Mouse (Mus musculus) neural tube, embryonic 13.5 days (tissue): ENCODE results near the gene Hoxd8. TPM values are rescaled to one million over a fixed set of nuclear protein-coding genes. Genes with fewer than 3 reads are reported as not detected.

Experiments used
- microRNA counts: library from miRNA; unstranded; fragments of <30 nt; microRNA quantifications from one replicate; lab custom pipeline; 2016
- microRNA-seq: library from miRNA; unstranded; fragments of <30 nt; microRNA quantifications from one replicate; pipeline ENCODE4, GENCODE M21; 2016
- polyA plus RNA-seq: library from polyadenylated mRNA; unstranded; fragments of >200 nt; fragmentation: Nextera tagmentation; extraction: Ambion mirVana; gene quantifications from 2 replicates; pipeline ENCODE4 v1.2.1, GENCODE M21; 2015

Gene Hoxd8
- polyA plus RNA-seq, 1 experiment from 2014 or later: 22.8 TPM

MicroRNAs within 50 kb of the gene (microRNA counts, 519-probe panel; counts per million panel counts)
- 5,942 counts per million, percentile 96 among the panel's probes with 10 or more counts for microRNA mmu-miR-10b (lab: Ali Mortazavi, UCI)

Small RNA genes within 50 kb of the gene (microRNA-seq; reads per million reads assigned to microRNA genes)
- gene Gm44463 (not detected), gene Mir10b (174,672 reads per million, percentile 100 among the genes with 10 or more reads in this experiment)

Other genes starting within 250 kb of the Hoxd8 start
- 45.0 and 46.8 TPM in 2 replicates for gene Lnpk, start 125.2 kb upstream of the Hoxd8 start, polyA plus RNA-seq
- 0.43 and 0.67 TPM in 2 replicates for gene Evx2, start 45.1 kb upstream of the Hoxd8 start, polyA plus RNA-seq
- gene Hoxd13, start 36.3 kb upstream of the Hoxd8 start, polyA plus RNA-seq: 0.10 and 0.19 TPM in 2 replicates
- 0.50 and 1.7 TPM in 2 replicates for gene Hoxd12, start 29.6 kb upstream of the Hoxd8 start, polyA plus RNA-seq
- 4.0 and 6.5 TPM in 2 replicates for gene Hoxd11, start 25.1 kb upstream of the Hoxd8 start, polyA plus RNA-seq
- 87.2 and 132 TPM in 2 replicates for gene Hoxd10, start 12.7 kb upstream of the Hoxd8 start, polyA plus RNA-seq
- gene Hoxd9, start 6.9 kb upstream of the Hoxd8 start, polyA plus RNA-seq: 27.7 and 42.7 TPM in 2 replicates
- gene Hoxd3, start 7.3 kb downstream of the Hoxd8 start, polyA plus RNA-seq: 24.2 and 33.8 TPM in 2 replicates
- gene Hoxd4, start 7.3 kb downstream of the Hoxd8 start, polyA plus RNA-seq: 6.9 and 7.2 TPM in 2 replicates
- gene Gm28230, start 22.1 kb downstream of the Hoxd8 start, polyA plus RNA-seq: 2.2 and 2.4 TPM in 2 replicates
- 6.4 and 9.0 TPM in 2 replicates for gene Hoxd1, start 58.4 kb downstream of the Hoxd8 start, polyA plus RNA-seq
- gene Mtx2, start 121.2 kb downstream of the Hoxd8 start, polyA plus RNA-seq: 156 and 166 TPM in 2 replicates